Mouse (Mus musculus): ENCODE results near the gene Hoxa7. TPM values are rescaled to one million over a fixed set of nuclear protein-coding genes. Genes with fewer than 3 reads are reported as not detected.
A peak's percentile ranks its signal among the peaks of the same experiment; 100 is the strongest.

Hoxa7 gene
- polyA plus RNA-seq, 1 experiment from 2014 or later, result not detected

- no peaks in the 10 kb centered on the region for H3K4me1 ChIP-seq
- no peak overlapping the region for H3K4me3 ChIP-seq
- no peak overlapping the region for H3K27ac ChIP-seq
- peaks cover 90% of the 10 kb centered on the region for H3K27me3 ChIP-seq (replicated peaks)
- no peak overlapping the region for H3K4me2 ChIP-seq
- no peaks in the 10 kb centered on the region for H3K36me3 ChIP-seq (replicated peaks)
- WGBS, result 4% methylated on average over 1 of the region's 1 CpGs
- H3K9me3 ChIP-seq, result no peaks in the 10 kb centered on the region
- no peak for ATAC-seq (replicated peaks)
- H3K9ac ChIP-seq, result no peak overlapping the region
These were observed 54.5 kb downstream of the Hoxa7 start for GRCm38 (mm10) chr6:52167176-52167575.

DNA sequence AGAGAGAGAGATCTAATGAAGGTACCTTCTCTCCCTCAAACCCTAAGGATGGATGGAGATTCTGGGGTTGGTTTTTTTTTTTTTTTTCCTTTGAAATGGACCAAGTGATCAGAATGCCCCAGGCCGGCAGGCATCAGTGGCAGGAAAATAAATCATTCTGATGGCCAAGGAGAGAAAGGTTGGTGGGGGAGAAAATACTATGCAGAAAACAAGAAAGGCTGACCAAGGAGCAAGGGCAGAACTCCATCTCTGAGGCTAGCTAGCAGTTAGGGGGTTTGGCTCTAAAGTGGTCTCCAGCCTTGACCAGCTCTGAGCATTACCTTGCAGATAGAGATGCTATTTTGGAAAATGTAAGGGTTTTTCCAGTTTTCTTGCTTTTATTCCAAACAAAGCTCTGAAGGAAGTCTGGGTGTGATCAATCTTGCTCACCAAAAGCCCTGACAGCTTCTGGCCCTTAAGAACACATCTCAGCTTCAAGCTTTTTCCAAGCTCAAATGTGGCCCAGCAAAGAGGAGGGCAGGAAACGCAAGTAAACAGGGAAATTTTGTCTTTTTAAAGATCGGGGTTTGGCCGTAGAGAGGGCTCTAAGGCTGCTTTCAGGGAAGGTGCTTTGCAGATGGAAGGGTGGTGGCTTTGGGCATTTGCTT, 55.1 kb downstream of the Hoxa7 start:
- Histone ChIP-seq H3K27me3 (replicated peaks) (peaks cover 90% of the 10 kb centered on the region), H3K4me1 (no peaks in the 10 kb centered on the region), H3K9me3 (no peaks in the 10 kb centered on the region), H3K36me3 (replicated peaks) (no peaks in the 10 kb centered on the region), H3K4me2 (no peak overlapping the region), H3K27ac (no peak overlapping the region), H3K9ac (no peak overlapping the region), H3K4me3 (no peak overlapping the region)
- ATAC-seq (replicated peaks), result no peak
- 3% methylated on average over 4 of the region's 4 CpGs for WGBS

DNA sequence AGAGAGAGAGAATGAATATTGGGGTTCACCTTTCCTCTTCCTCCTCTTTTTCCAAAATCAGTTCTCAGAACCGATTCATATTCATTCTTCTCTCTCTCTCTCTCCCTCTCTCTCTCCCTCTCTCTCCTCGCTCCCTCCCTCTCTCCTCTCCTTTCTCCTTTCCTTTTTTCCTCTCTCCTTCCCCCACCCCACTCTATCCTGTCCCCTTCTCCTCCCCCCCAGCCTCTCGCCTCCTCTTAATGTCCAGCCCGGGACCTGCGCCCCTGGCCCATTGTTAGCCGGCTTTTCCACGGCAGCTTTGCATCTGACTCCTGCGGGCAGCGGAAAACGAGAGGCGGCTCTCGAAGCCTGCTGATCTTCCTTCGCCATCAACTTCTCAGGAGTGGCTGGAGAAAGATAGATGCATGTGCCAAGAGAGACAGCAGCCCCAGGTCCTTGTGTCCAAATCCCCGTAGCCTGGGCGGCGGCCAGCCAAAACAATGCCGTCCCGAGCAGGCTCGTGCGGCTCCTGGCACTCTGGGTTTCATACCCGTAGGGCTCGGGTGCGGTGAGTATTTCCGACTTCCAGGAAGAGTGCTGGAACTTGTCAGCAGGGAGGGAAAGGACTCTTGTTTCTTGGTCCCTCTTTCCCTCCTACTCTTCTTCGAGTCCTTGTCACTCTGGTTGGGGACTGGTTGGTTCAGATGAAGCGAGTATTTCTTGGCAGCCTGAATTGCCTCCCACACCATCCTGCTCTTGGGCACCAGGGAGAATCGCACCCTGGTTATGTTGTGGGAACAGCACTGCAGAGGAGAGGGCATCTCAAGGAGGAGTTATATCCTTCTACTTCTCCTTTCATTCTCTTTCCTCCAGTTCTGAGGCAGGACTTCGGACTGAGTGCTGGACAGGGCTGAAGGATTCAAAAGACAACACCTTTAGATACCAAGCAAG, 55.9 kb downstream of the Hoxa7 start:
- H3K9me3 ChIP-seq, result no peaks in the 10 kb centered on the region
- no peak overlapping the region for H3K4me2 ChIP-seq
- peaks cover 88% of the 10 kb centered on the region for H3K27me3 ChIP-seq (replicated peaks)
- H3K4me3 ChIP-seq, result no peak overlapping the region
- no peak for ATAC-seq (replicated peaks)
- H3K27ac ChIP-seq, result no peak overlapping the region
- H3K4me1 ChIP-seq, result no peaks in the 10 kb centered on the region
- WGBS, result under 1% methylated on average over 28 of the region's 28 CpGs
- no peaks in the 10 kb centered on the region for H3K36me3 ChIP-seq (replicated peaks)
- H3K9ac ChIP-seq, result no peak overlapping the region

- no peak for ATAC-seq (replicated peaks)
- H3K9ac ChIP-seq, result no peak within 1 kb of the TSS
- no peak within 1 kb of the TSS for H3K4me3 ChIP-seq
- no peak within 1 kb of the TSS for H3K27ac ChIP-seq
- WGBS, result 1% methylated on average over 25 of the region's 25 CpGs
- peaks cover 88% of the 10 kb centered on the region for H3K27me3 ChIP-seq (replicated peaks)
- no peaks in the 10 kb centered on the region for H3K36me3 ChIP-seq (replicated peaks)
- H3K4me1 ChIP-seq, result no peaks in the 10 kb centered on the region
- H3K4me2 ChIP-seq, result no peak within 1 kb of the TSS
- no peaks in the 10 kb centered on the region for H3K9me3 ChIP-seq
These were observed 56.8 kb downstream of the Hoxa7 start, which contains the start of gene Hoxa2 for GRCm38 (mm10) chr6:52164626-52165440. TSS of gene Hoxa2 (minus strand) at chr6:52164831.

MicroRNA genes within 50 kb of the gene (microRNA counts, 519-probe panel; counts per million panel counts)
- not detected for microRNA mmu-miR-196b

Small RNAs within 50 kb of the gene (microRNA-seq; reads per million reads assigned to microRNA genes)
- 32.5 reads per million, percentile 40 among the genes with 10 or more reads in this experiment for gene Mir196b

Other genes with a start within 250 kb of the Hoxa7 start
- 4.8 and 5.4 TPM in 2 replicates for gene Skap2, start 209.3 kb downstream of the Hoxa7 start, polyA plus RNA-seq (2015; fragmentation: Nextera tagmentation; extraction: Ambion mirVana)
- gene Hoxa1, start 63.5 kb downstream of the Hoxa7 start, polyA plus RNA-seq (2015; fragmentation: Nextera tagmentation; extraction: Ambion mirVana), result 0.14 TPM in 1 of 2 replicates, not detected in the other
- 0.19 and 0.25 TPM in 2 replicates for gene Hoxa2, start 57.0 kb downstream of the Hoxa7 start, polyA plus RNA-seq (2015; fragmentation: Nextera tagmentation; extraction: Ambion mirVana)
- not detected in 2 replicates for gene 5730596B20Rik, start 44.4 kb downstream of the Hoxa7 start, polyA plus RNA-seq (2015; fragmentation: Nextera tagmentation; extraction: Ambion mirVana)
- not detected in 2 replicates for gene Hoxa4, start 30.1 kb downstream of the Hoxa7 start, polyA plus RNA-seq (2015; fragmentation: Nextera tagmentation; extraction: Ambion mirVana)
- 0.64 TPM in 1 of 2 replicates, not detected in the other for gene Hoxa5, start 17.3 kb downstream of the Hoxa7 start, polyA plus RNA-seq (2015; fragmentation: Nextera tagmentation; extraction: Ambion mirVana)
- not detected in 2 replicates for gene Hoxa6, start 13.1 kb downstream of the Hoxa7 start, polyA plus RNA-seq (2015; fragmentation: Nextera tagmentation; extraction: Ambion mirVana)
- not detected in 2 replicates for gene Hoxa3, start 8.5 kb downstream of the Hoxa7 start, polyA plus RNA-seq (2015; fragmentation: Nextera tagmentation; extraction: Ambion mirVana)
- not detected in 2 replicates for gene Gm28308, start 8.5 kb downstream of the Hoxa7 start, polyA plus RNA-seq (2015; fragmentation: Nextera tagmentation; extraction: Ambion mirVana)
- gene Hoxa9, start 9.2 kb upstream of the Hoxa7 start, polyA plus RNA-seq (2015; fragmentation: Nextera tagmentation; extraction: Ambion mirVana), result not detected in 2 replicates
- gene Hoxa10, start 19.0 kb upstream of the Hoxa7 start, polyA plus RNA-seq (2015; fragmentation: Nextera tagmentation; extraction: Ambion mirVana), result 0.15 TPM in 1 of 2 replicates, not detected in the other
- 0.13 TPM in 1 of 2 replicates, not detected in the other for gene Hoxa11, start 24.0 kb upstream of the Hoxa7 start, polyA plus RNA-seq (2015; fragmentation: Nextera tagmentation; extraction: Ambion mirVana)
- gene Hoxa13, start 39.0 kb upstream of the Hoxa7 start, polyA plus RNA-seq (2015; fragmentation: Nextera tagmentation; extraction: Ambion mirVana), result not detected in 2 replicates
- 0.97 and 1.6 TPM in 2 replicates for gene Evx1, start 91.6 kb upstream of the Hoxa7 start, polyA plus RNA-seq (2015; fragmentation: Nextera tagmentation; extraction: Ambion mirVana)